In the genomic region with DNA sequence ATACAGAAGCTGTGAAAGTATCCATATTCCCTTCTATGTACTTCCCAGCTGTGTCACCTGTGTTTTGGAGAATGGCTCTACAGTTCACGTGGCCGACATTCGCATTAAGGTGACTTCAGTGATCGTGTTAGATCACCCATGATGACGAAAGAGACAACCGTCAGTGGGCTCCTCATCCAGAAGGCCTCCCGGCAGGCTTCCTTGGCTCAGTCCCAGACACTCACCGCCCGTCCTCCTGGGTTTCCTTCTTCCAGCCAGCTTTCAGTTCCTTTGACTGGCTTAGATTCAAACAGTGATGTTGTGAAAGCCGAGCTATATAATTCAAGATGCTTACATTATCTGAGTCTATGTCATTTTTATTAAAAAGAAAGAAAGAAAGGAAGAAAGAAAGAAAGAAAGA, we compare ENCODE assay signal across 17 mouse cellular contexts. TPM values are rescaled to one million over a fixed set of nuclear protein-coding genes. Genes with fewer than 3 reads are reported as not detected.
DNase-seq lines count a peak whose midpoint lies in the region; ATAC-seq and TF ChIP-seq lines count a peak whose summit lies in the region.
"Had no signal": no experiment of that assay in that cellular context is flagged by ENCODE, and none has a peak within 500 bp of the region (broad histone marks: within the 10 kb centered on the region; RNA-seq: fewer than 3 reads in every experiment).

No protein-coding gene starts in this region.

- H3K27me3 ChIP-seq in heart, embryonic 12.5 days (replicated peaks) = no peaks in the 10 kb centered on the region
- H3K27me3 ChIP-seq: embryonic facial prominence, embryonic 12.5 days; heart, embryonic 13.5 days; liver, embryonic 15.5 days had no signal

- no peak for TF ChIP-seq CTCF in left cerebral cortex, adult 2 months (IDR thresholded peaks at IDR 0.05)

- ATAC-seq in heart, embryonic 12.5 days (ENCODE audit: insufficient number of reproducible peaks, low FRiP score) = no peak
- ATAC-seq: forebrain, postnatal 0 days had no signal

- no peak overlapping the region for H3K9ac ChIP-seq in heart, embryonic 12.5 days
- H3K9ac ChIP-seq: embryonic facial prominence, embryonic 12.5 days; forebrain, postnatal 0 days; heart, embryonic 13.5 days; liver, embryonic 15.5 days had no signal

- DNase-seq in heart, adult 11 months = peak; percentile 56
- DNase-seq in urinary bladder, postnatal 14 days (ENCODE audit: low spot score) = peak; percentile 6
- no peak for DNase-seq in urinary bladder, adult 2 months (ENCODE audit: low spot score)
- DNase-seq in cerebellum, postnatal 14 days = peak; percentile 78 to 79
- no peak for DNase-seq in left cerebral cortex, adult 2 months (ENCODE audit: extremely low spot score in 1 of 2, low spot score in 2 of 2)
- DNase-seq in adrenal gland, postnatal 4 days (ENCODE audit: low spot score in 2 of 2) = no peak
- DNase-seq: forebrain, postnatal 0 days; gastrocnemius, postnatal 14 days; kidney, adult 8-10 months; kidney, postnatal 25 days; right cerebral cortex, postnatal 4 days; thymus, postnatal 4 days had no signal

- peaks cover 11% of the 10 kb centered on the region for H3K4me1 ChIP-seq in heart, embryonic 12.5 days (replicated peaks)
- H3K4me1 ChIP-seq: embryonic facial prominence, embryonic 12.5 days; liver, embryonic 15.5 days had no signal

- no peak overlapping the region for H3K27ac ChIP-seq in heart, embryonic 12.5 days (ENCODE audit: poor library complexity, severe bottlenecking)
- no peak overlapping the region for H3K27ac ChIP-seq in left cerebral cortex, adult 2 months
- H3K27ac ChIP-seq: embryonic facial prominence, embryonic 12.5 days; heart, embryonic 13.5 days; liver, embryonic 15.5 days had no signal

- no peaks in the 10 kb centered on the region for H3K36me3 ChIP-seq in heart, embryonic 12.5 days
- H3K36me3 ChIP-seq: embryonic facial prominence, embryonic 12.5 days; heart, embryonic 13.5 days; liver, embryonic 15.5 days had no signal

- no peak overlapping the region for H3K4me3 ChIP-seq in heart, embryonic 12.5 days
- H3K4me3 ChIP-seq in left cerebral cortex, adult 2 months = no peak overlapping the region
- H3K4me3 ChIP-seq: embryonic facial prominence, embryonic 12.5 days; heart, embryonic 13.5 days; liver, embryonic 15.5 days had no signal

- intact Hi-C loops in left cerebral cortex, adult 2 months (cut with DNase I) = no loop called here

- no peak overlapping the region for H3K4me2 ChIP-seq in heart, embryonic 12.5 days
- H3K4me2 ChIP-seq: embryonic facial prominence, embryonic 12.5 days; heart, embryonic 13.5 days; liver, embryonic 15.5 days; midbrain, embryonic 11.5 days had no signal

- H3K9me3 ChIP-seq in heart, embryonic 12.5 days (replicated peaks) = no peaks in the 10 kb centered on the region
- H3K9me3 ChIP-seq: embryonic facial prominence, embryonic 12.5 days; heart, embryonic 13.5 days; liver, embryonic 15.5 days had no signal

- 85% methylated on average over 10 of the region's 10 CpGs for WGBS in heart, embryonic 12.5 days

RNA-seq across cellular contexts. Expression of gene Hps1, which starts 57.8 kb away (rescaled TPM):
- polyA plus RNA-seq in heart, embryonic 12.5 days (2016; fragmentation: Nextera tagmentation; extraction: Ambion mirVana) = 9.1 and 10.0 TPM in 2 replicates
- polyA plus RNA-seq in urinary bladder, adult 2 months (2012; rRNA removed) = 21.4 and 24.3 TPM in 2 replicates
- total RNA-seq in left cerebral cortex, adult 2 months (2021) = 10 to 100 TPM; 12.3 to 14.2 TPM
- total RNA-seq in adrenal gland, postnatal 4 days (2021) = 10 to 100 TPM; 27.4 to 28.0 TPM

Comparison
In these comparisons a context has a peak if more than half of its experiments do, and no peak if none do; other contexts are left out.
1. DNase-seq: peak in heart, adult 11 months (single experiment), urinary bladder, postnatal 14 days (single experiment) and cerebellum, postnatal 14 days (2 of 2); none in urinary bladder, adult 2 months (single experiment), left cerebral cortex, adult 2 months (0 of 2) and adrenal gland, postnatal 4 days (0 of 2).